Mouse (Mus musculus) forelimb bud, embryonic 11.5 days (tissue): ENCODE measurements around the gene Celf1.
"Not testable (repeated sequence)": the region's sequence is repeated elsewhere in the genome, so short reads cannot be mapped to it uniquely, and the experiment has no call there.

ENCODE experiments used
- DNase-seq: peaks from one replicate; pipeline ENCODE4 v3.0.0-alpha.2; 2012; ENCODE audit warnings: low read depth, low spot score

The Celf1 gene

DNA sequence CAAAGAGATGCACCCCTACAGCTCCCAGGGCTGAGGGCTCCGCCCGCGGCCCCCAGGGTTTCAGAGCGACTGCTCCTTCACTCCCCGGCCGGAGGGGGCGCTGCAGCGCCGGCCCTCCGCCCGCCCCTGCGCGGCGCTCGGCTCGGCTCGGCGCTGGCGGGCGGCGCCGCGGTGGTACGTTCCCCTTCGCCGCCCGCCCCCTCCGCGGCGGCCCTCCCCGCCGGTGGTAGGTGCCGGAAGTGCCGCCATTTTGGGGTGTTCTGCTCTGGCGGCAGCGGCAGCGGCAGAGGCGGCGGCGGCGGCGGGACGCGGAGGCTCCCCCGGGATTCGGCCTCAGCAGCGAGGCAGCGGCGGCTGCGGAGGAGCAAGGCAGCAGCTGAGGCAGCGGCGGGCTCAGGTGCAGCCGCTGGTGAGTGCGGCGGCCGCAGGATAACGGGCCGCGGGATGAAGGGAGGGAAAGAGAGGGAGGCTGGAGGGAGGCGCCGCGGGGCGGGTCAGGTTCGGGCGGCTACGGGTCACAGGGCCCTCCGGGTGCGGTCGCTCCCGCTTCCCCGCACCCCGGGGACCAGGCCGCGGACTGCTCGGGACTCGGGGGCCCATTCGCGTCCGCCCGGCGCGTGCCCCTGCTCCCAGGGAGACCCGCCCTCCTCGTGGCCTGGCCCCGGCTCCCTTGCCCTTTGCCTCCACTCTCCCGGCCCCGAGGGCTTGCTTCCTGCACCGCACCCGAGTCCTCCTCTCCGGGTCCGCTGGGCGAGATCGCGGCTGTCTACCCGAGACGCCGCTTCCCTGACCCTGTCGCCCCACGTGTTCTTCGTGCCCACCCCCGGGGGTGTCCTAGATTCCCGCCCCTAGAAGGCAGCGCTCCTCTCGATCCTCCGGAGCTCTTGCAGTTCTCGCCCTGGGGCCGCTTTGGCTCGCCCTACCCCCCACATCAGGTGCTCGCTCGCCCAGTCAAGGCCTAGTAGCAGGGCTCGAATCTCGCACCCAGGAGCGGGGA, at the start of gene Celf1:
TSS of gene Celf1 (plus strand) at position 150 of the 997 bp plus-strand sequence.
- peak; percentile 79 for DNase-seq

DNA sequence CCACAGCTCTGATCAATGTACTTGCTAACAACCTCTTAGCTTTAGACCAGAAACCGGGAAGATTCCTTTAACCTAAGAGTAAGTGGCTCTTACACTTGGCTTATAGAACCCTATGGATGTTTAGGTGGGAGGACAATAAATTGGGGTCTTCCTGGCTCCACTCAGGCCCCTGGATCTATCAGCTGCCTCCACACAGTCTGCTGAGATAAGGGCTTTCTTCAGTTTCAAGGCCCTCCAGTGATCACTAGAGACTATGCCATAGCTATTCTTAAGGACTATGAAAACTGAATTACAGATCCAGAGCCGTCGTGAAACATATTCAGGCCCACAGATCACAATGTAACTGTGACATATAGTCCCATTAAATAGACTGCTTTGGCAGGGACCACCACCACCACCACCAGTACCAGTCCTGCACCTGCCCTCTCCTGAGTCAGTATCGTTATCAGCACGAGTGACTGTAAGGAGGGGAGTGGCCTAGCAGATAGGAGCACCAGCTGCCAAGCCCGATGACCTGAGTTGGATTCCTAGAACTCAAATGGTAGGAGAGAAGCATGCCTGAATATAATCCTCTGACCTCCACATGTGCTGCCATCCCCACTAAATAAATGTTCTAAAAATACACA, 46.4 kb upstream of the Celf1 start:
- DNase-seq, result no peak

DNA sequence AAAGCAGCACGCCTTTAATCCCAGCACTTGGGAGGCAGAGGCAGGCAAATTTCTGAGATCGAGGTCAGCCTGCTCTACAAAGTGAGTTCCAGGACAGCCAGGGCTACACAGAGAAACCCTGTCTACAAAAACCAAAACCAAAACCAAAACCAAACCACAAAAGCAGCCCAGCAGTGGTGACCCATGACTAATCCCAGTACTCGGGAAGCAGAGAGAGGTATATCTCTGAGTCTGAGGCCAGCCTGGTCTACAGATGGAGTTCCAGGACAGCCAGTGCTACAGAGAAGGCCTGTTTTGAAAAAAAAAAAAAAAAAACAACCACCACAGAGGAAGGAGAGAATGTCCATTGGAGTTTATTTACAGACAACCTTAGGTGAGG, 45.9 kb upstream of the Celf1 start:
- not testable (repeated sequence) for DNase-seq

DNA sequence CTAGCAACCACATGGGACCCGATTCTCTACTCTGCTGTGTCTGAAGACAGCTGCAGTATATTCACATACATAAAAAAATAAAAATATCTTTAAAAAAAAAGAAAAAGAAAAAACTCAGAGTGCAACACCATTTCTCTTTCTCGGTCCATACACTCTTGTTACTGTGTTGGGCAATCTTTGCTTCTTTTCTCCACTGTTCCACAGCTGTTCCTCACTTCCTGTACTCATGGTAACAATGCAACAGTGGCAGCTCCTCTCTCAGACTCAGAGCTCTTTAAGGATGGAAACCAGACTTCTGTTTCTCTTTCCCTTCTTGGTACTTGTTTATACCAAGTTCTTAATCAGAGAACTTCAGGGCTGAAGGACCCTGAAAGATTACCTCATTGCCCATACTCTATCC, 36.8 kb upstream of the Celf1 start:
- DNase-seq, result no peak

DNA sequence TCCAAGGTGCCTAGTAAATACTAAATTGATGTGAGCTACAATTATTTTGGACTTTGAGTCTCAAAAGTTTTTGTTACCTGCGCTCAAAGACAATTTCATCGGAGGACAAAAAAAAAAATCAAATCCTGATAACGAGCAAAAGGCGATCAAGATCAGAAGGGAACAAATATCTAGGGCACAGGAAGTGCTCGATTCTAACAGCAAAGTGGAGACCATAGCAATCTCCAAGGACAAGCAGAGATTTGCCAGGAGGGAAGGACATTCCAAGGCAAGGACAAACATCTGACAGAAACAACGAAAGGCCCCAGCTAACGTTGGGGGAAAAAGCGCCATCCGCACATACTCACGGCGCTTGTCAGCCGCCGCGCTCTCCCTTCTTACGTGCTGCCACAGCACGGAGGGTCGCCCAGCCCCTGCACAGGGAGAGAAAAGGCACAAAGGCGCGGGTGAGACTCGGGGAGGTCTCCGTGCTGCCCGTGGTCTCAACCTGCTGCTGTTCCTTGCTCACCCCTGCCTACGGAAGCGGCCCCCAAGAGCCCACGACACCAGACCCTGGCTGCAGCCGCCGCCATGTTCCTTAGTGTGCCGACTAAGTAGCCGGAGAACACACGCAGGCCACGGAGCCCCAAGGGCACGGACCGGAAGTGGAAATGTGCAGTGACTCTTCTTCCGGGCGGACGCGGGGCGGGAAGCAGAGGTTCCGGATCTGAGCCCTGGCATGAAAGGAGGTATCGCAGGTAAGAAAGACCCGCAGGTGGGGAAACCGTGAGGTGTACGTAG, 35.9 kb upstream of the Celf1 start, which contains the start of the genes Kbtbd4 and Ndufs3:
TSS of gene Kbtbd4 (plus strand) at position 665 of the 780 bp plus-strand sequence.
TSS of gene Ndufs3 (minus strand) at position 752 of the 780 bp plus-strand sequence.
- peak; percentile 93 for DNase-seq

DNA sequence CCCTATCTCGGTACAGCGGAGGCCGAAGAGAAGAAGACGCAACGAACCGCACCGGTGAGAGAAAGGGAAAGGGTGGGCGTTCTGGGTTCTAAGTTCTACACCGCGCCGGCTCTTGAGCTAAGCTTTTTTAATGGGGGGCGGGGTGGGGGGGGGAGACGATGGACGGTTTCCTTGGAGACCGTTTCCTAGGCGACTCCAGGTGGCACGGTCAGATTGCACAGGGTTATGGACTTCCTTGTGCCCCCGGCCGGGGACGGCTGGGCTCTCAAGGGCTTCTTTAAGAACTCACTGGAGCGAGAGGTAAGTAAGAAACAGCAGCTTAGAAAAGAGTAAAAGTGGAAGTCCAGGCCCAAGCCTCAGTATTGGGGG, 35.3 kb upstream of the Celf1 start:
- no peak for DNase-seq

DNA sequence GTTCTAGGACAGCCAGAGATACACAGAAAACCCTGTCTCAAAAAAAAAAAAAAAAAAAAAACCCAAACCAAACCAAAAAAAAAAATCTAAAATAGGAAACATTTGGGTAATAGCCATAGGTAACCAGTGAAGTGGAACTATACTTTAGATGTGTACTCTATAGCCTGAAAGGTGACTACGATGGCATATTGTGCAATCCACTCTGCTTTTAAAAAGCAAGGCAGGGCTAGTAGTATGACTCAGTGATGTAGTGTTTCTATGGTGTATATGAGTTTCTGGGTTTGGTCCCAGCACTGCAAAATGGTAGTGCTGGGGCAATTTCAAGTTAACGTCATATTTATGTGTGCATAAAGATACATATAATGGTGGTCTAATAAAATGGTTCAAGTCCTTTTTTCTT, 33.5 kb upstream of the Celf1 start:
- DNase-seq, result no peak

DNA sequence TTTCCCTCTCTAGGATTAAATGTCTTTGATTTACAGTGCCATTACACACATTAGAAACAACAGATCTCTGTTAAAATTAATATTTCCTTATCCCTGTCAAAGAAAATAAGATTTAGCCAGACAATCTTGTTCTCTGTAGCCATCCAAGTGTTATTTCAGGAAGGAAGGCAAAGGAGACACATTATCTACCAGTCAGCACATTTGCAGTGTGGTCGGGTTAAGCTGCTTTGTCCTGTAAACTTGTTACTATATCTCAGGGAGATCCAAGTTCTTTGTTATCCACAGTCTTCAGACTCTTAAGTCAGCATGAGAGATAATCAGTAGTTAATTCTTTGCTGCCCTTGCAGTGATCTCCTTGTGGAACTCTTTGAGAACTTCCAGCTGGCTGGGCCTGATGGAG, 29.3 kb upstream of the Celf1 start:
- DNase-seq, result no peak

DNA sequence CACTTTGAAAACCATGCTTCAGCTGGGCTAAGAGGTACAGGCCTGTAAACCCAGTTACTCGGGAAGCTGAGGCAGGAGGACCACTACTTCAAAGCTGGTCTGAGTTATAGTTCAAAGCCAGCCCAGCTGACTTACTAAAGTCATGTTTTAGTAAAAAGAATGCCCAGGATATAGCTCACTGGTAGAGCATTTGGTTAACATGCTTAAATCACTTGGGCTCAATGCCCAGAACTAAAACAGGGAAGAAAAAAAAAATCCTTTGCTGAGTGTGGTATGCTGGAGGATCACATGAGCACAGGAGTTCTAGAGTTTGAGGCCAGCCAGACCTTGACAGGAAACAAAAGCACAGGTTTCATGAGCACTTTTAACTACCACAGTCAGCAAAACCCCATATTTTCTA, 28.5 kb upstream of the Celf1 start:
- DNase-seq, result no peak

DNA sequence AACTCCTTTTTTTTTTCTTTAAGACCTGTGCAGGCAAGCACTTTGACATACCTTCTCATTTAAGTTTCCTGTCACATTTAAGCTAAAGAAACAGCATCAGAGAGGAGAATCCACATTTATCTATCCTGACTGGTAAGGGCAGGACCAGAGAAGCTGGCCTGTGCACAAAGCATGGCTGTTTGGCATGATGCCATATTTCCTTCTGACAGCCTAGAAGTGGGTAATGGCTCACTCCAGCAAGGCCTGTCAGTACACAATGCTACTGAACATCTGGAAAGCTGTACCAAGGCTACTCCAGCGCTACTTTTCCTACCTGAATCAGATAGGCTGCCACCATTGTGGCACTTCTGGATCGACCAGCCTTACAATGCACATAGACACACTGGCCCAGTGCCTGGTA, 26.5 kb upstream of the Celf1 start:
- no peak for DNase-seq

DNA sequence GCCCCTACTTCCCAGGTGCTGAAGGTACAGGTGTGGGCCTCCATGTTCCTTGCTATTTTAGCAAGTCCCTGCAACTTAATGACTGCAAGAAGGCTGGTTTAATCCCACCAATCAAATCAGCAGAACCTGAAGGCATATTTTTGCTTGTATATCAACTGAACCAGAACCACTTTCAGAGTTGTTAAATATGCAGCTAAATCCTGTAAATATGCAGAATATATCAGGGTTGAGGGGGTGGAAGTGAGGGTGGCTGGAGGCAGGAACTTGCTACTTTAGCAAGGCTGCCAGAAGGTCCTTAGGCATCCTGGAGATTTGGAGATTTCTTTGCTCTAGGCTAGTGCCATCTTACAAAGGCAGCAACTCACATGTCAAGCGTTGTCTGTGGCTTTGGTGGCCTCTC, 24.7 kb upstream of the Celf1 start:
- DNase-seq, result no peak

DNA sequence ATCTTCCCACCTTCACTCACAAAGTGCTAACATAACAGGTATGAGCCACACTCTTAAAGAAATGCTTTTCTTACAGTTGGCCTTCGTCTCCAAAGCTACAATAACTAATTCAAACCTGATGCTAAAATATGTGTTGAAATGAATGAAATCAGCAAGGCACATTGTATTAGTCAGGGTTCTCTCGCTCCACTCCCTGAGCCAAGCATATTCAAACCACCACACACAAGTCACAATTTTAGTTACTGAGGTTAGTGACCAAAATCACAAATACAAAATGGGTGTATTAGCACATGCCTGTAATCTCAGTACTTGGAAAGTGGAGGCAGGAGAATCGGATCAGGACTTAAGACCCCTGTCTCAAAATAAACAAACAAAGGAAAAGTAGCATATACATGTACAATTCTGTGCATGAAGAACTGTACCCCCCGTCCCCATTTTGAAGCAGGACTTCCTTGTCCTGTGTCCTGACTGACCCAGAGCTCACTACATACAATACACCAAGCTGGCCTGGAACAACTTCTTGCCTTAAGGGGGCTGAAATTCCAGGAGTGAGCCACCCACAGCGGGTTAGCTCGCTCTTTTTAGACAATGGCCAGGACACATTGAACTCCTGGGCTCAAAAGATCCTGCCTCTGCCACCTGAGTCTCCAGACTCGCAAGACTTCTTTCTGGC, 23.5 kb upstream of the Celf1 start:
- no peak for DNase-seq

DNA sequence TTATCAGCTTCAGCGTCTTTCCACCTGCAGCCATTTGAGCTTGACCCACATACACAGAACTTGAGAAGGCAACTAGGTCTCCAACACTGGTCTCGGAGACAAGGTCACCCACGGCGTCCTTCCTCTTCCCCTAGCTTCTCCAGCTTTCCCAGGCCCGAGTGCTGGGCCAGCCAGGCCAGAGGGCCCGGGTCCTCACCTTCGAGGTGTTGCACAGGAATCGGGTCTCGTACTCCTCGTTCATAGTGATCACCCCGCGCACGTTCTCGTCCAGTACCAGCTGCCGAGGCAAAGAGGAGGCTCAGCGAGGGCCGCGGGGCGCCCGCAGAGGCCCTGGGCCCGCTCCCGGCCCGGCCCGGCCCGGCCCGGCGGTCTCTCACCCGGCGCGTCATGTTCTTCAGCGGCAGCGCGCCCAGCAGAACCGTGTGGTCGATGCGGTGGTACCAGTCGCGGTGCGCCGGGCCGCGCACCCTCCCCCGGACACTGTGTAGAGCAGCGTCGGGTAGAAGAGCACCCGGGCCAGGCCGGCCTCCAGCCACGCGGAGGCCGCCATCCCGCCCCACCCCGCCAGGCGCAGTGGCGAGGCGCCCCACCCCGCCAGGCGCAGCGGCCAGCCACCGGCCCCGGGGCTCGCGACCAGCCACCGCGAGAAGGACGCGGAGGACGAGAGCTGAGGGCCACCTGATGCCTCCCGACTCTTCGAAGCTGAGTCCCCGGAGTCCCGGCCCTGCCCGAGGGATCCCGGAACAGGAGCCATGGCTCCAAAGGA, 22.8 kb upstream of the Celf1 start:
- peak; percentile 61 for DNase-seq

DNA sequence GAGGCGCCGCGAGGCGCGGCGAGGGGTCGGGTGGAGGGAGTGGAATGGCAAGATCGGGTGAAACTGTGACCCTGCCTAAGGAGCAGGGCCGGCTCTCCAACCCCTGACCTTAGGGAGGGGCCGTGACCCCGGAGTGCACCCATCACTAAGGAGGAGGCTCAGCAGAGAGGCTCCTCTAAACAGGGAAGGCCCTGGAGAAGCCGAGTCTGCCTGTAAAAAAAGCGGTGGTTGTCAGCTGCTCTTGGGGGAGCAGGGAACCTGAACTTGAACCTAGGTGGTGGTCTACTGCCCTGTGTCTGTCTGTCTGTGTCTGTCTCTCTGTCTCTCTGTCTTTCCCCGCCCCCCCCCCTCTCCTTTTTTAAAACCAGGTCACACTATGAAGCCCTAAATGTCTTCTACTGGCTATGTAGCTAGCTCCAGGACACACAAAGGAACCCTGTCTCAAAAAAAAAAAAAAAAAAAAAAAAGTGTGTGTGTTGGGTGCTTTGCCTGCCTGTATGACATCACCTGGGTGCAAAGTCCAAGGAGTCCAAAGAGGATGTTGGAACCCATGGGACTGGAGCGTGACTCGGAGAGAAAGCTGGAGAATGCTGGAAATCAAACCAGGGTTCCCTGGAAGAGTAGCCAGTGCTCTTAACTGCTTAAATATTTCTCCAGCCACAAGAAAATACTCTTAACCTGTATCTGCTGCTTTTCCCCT, 22.0 kb upstream of the Celf1 start:
- no peak for DNase-seq

DNA sequence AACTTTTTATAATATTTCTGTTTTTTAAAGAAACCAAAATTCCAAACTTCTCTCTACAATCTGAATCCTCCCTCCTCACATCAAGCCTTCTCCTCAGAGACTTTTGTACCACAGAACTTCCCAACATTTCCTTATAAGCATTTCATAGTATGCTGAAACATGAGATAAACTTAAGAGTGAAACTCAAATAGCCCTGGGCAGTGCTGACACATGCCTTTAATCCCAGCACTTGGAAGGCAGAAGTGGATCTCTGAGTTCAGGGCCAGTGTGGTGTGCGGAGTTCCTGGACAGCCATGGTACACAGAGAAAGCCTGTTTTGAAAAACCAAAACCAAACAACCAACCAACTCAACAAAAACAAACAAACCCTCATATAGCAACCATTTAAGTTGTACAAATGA, 19.0 kb upstream of the Celf1 start:
- DNase-seq, result no peak

DNA sequence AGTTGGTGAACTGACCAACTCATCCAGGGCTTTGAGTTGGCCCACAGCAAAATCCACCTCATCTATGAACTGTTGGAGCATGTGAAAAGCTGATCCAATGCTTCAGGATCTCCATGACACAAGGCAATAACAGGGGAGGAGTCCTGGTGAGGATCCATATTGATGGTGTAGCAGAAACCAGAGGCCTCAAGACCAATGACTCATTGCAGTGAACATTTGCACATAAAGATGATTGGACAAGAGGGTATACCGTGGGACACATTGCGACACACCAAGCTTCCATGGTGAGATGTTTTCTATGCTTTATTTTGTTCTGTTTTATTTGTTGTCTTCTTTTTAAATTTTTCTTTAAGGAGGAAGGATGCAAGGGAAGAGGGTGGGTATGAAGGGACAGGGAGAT, 17.5 kb upstream of the Celf1 start:
- DNase-seq, result no peak

DNA sequence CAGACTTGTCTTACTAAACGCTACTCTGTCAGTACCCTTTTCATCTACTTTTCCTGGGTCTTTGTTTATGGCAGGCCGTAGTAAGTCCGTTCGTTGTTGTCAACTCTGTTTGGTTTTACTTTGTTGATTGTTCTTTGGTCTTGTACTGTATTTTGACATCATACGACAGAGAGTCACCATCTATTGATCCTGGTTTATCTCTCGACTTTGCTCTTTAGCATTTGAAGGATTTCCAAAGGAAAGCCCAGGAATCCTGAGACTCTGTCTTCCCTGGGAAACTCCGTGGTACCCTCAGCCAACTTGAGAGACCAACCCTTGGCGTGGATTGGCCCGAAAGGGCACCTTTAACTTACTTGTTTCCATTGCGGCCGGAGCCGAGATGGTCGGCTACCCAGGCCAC, 11.6 kb upstream of the Celf1 start:
- no peak for DNase-seq

DNA sequence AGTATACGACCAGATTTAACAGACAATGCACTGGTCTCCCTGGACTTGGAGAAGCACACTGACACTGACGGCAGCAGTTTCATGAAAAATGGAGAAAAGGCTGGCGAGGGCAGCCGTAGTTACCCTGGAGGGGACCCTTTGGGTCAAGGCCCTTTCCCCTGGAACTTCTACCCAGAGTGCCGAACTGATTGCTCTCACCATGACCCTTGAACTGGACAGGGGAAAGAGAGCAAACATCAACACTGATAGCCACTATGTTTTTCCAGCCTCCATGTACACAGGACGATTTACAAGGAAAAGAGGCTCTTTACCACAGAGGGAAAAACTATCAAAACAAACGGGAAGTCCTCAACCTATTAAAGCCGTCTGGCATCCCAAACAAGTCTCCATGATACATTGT, 8.4 kb upstream of the Celf1 start:
- no peak for DNase-seq

DNA sequence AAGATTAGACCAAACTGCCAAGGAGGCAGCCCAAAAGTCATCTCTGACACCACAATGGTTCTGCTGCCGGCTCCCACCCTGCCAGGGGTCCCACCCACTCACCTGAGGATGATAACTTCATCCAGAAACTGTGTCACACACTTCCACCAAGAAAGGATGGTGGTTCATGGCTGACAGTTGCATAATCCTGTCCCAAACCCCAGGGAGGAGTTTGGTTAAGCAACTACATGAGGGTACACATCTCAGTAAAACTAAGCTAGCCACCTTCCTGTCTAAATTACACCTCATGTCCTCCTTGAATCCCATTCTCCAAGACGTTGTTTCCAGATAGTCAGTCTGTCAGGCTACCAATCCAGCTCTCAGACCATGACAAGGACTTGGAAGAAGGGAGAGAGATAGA, 7.9 kb upstream of the Celf1 start:
- DNase-seq, result no peak

DNA sequence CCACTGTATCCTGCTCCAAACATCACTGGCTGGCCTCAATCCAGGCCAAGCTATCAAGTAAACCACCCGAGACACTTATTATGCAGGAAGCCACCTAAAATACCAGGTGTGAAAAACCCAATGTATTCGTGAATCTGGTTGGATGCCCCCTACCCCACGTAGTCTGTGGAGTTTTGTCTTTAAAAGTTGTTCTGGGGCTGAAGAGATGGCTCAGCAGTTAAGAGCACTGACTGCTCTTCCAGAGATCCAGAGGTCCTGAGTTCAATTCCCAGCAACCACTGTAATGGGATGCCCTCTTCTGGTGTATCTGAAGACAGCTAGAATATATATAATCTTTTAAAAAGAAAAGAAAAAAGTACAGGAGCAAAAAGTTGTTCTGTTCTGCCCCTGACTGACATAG, 1.8 kb upstream of the Celf1 start:
- DNase-seq, result no peak
